20 mouse cellular contexts compared by ENCODE assay signal in genomic region chr16:59666938-59667337, GRCm38 (mm10). TPM values are rescaled to one million over a fixed set of nuclear protein-coding genes. Genes with fewer than 3 reads are reported as not detected.
A peak's percentile ranks its signal among the peaks of the same experiment; 100 is the strongest.
DNase-seq lines count a peak whose midpoint lies in the region; ATAC-seq and TF ChIP-seq lines count a peak whose summit lies in the region.
"Had no signal": no experiment of that assay in that cellular context is flagged by ENCODE, and none has a peak within 500 bp of the region (broad histone marks: within the 10 kb centered on the region; RNA-seq: fewer than 3 reads in every experiment).

No protein-coding gene starts in this region.

- no peaks in the 10 kb centered on the region for H3K36me3 ChIP-seq in hindbrain, postnatal 0 days (ENCODE audit: insufficient read depth, low read length)
- H3K36me3 ChIP-seq in hindbrain, embryonic 13.5 days, result no peaks in the 10 kb centered on the region
- H3K36me3 ChIP-seq: embryonic facial prominence, embryonic 10.5 days; heart, embryonic 10.5 days; hindbrain, embryonic 12.5 days; intestine, embryonic 15.5 days had no signal

- H3K9me3 ChIP-seq in hindbrain, postnatal 0 days (ENCODE audit: low read length), result no peaks in the 10 kb centered on the region
- no peaks in the 10 kb centered on the region for H3K9me3 ChIP-seq in hindbrain, embryonic 13.5 days
- H3K9me3 ChIP-seq: embryonic facial prominence, embryonic 10.5 days; heart, embryonic 10.5 days; hindbrain, embryonic 12.5 days; intestine, embryonic 15.5 days had no signal

- intact Hi-C loops in gastrocnemius, postnatal 36 days (cut with DNase I), result no loop called here

- no peak overlapping the region for H3K4me2 ChIP-seq in hindbrain, postnatal 0 days (ENCODE audit: low read depth, low read length)
- H3K4me2 ChIP-seq in hindbrain, embryonic 13.5 days, result no peak overlapping the region
- H3K4me2 ChIP-seq: hindbrain, embryonic 12.5 days; intestine, embryonic 15.5 days had no signal

- DNase-seq in hindbrain, postnatal 0 days (ENCODE audit: low spot score), result no peak
- DNase-seq in 3T3-L1 (ENCODE audit: low read depth, low spot score) (peak; percentile 22), ES-CJ7 (ENCODE audit: low read depth, low spot score) (peak; percentile 23), ZHBTc4 (ENCODE audit: low read depth, low spot score) (peak; percentile 11)
- DNase-seq in gastrocnemius, postnatal 36 days, result no peak
- DNase-seq in neural tube, embryonic 10.5 days (ENCODE audit: extremely low spot score, low spot score), result no peak
- no peak for DNase-seq in adrenal gland, adult 8-10 months
- DNase-seq: adrenal gland, postnatal 14 days; cerebellum, adult 2 months; cerebellum, postnatal 10 days; gastrocnemius, postnatal 10 days; heart, postnatal 10 days; heart, postnatal 4 days; kidney, adult 18-20 months had no signal

- H3K4me3 ChIP-seq in hindbrain, postnatal 0 days (ENCODE audit: low read length), result no peak overlapping the region
- H3K4me3 ChIP-seq in hindbrain, embryonic 13.5 days, result no peak overlapping the region
- H3K4me3 ChIP-seq: embryonic facial prominence, embryonic 10.5 days; heart, embryonic 10.5 days; hindbrain, embryonic 12.5 days; intestine, embryonic 15.5 days had no signal

- WGBS in hindbrain, postnatal 0 days, result 84% methylated on average over 2 of the region's 2 CpGs
- 92% methylated on average over 2 of the region's 2 CpGs for WGBS in hindbrain, embryonic 13.5 days

- H3K9ac ChIP-seq in hindbrain, postnatal 0 days (replicated peaks; ENCODE audit: low read length), result no peak overlapping the region
- H3K9ac ChIP-seq in hindbrain, embryonic 13.5 days, result no peak overlapping the region
- H3K9ac ChIP-seq: hindbrain, embryonic 12.5 days; intestine, embryonic 15.5 days had no signal

- no peak for ATAC-seq in hindbrain, postnatal 0 days
- no peak for ATAC-seq in hindbrain, embryonic 13.5 days (ENCODE audit: low FRiP score)
- ATAC-seq: forebrain, embryonic 16.5 days; intestine, embryonic 15.5 days had no signal

- no peak overlapping the region for H3K27ac ChIP-seq in hindbrain, postnatal 0 days
- no peak overlapping the region for H3K27ac ChIP-seq in hindbrain, embryonic 13.5 days
- H3K27ac ChIP-seq: embryonic facial prominence, embryonic 10.5 days; heart, embryonic 10.5 days; hindbrain, embryonic 12.5 days; intestine, embryonic 15.5 days had no signal

- peak; percentile 11; the same call in 1 of the 2 replicates for TF ChIP-seq CTCF in hindbrain, postnatal 0 days (IDR thresholded peaks at IDR 0.05; ENCODE audit: low read depth)

- H3K4me1 ChIP-seq in hindbrain, postnatal 0 days (ENCODE audit: insufficient read depth, low read length), result no peaks in the 10 kb centered on the region
- no peaks in the 10 kb centered on the region for H3K4me1 ChIP-seq in hindbrain, embryonic 13.5 days (replicated peaks)
- H3K4me1 ChIP-seq: embryonic facial prominence, embryonic 10.5 days; heart, embryonic 10.5 days; hindbrain, embryonic 12.5 days; intestine, embryonic 15.5 days had no signal

- no peaks in the 10 kb centered on the region for H3K27me3 ChIP-seq in hindbrain, postnatal 0 days (ENCODE audit: insufficient read depth, low read length)
- H3K27me3 ChIP-seq in hindbrain, embryonic 13.5 days, result no peaks in the 10 kb centered on the region
- H3K27me3 ChIP-seq: hindbrain, embryonic 12.5 days; intestine, embryonic 15.5 days had no signal

RNA-seq across cellular contexts. Expression of gene Arl6, which starts 27.7 kb away (rescaled TPM):
- 26.6 and 29.1 TPM in 2 replicates for total RNA-seq in hindbrain, postnatal 0 days (2014; rRNA removed)
- polyA plus RNA-seq in hindbrain, postnatal 0 days (2015; fragmentation: Nextera tagmentation; extraction: Ambion mirVana), result 63.7 and 65.8 TPM in 2 replicates
- polyA plus RNA-seq in hindbrain, embryonic 13.5 days (2015; fragmentation: Nextera tagmentation; extraction: Ambion mirVana), result 48.8 and 51.5 TPM in 2 replicates
- total RNA-seq in gastrocnemius, postnatal 36 days (2021), result 1 to 10 TPM; 1.9 to 2.0 TPM
- 10 to 100 TPM in 3 of 4 experiments, 1 to 10 TPM in 1; 9.2 to 14.2 (median 11.5) TPM for total RNA-seq in adrenal gland, adult 8-10 months (2022)

Comparison
In these comparisons a context has a peak if more than half of its experiments do, and no peak if none do; other contexts are left out.
1. DNase-seq: peak in 3T3-L1 (single experiment), ES-CJ7 (single experiment) and ZHBTc4 (single experiment); none in hindbrain, postnatal 0 days (single experiment), gastrocnemius, postnatal 36 days (0 of 2), neural tube, embryonic 10.5 days (single experiment) and adrenal gland, adult 8-10 months (single experiment).